ENCODE assay signal across 7 mouse cellular contexts in genomic region chr1:161035786-161036404, GRCm38 (mm10). TPM values are rescaled to one million over a fixed set of nuclear protein-coding genes. Genes with fewer than 3 reads are reported as not detected.
DNase-seq lines count a peak whose midpoint lies in the region; ATAC-seq and TF ChIP-seq lines count a peak whose summit lies in the region.

No protein-coding gene starts in this region.

- no peak for ATAC-seq in hindbrain, embryonic 11.5 days (ENCODE audit: low FRiP score)
- no peak for ATAC-seq in liver, embryonic 14.5 days (ENCODE audit: insufficient read depth)

- H3K4me2 ChIP-seq in hindbrain, embryonic 11.5 days (replicated peaks; ENCODE audit: low read depth, low read length) = peak overlapping the region; percentile 76
- H3K4me2 ChIP-seq in liver, embryonic 14.5 days (ENCODE audit: low read depth) = peak overlapping the region; percentile 85

- no peaks in the 10 kb centered on the region for H3K27me3 ChIP-seq in thymus, adult 2 months (ENCODE audit: control insufficient read depth, insufficient read depth, low read length)
- no peaks in the 10 kb centered on the region for H3K27me3 ChIP-seq in hindbrain, embryonic 11.5 days (ENCODE audit: control insufficient read depth, insufficient read depth, low read length)
- no peaks in the 10 kb centered on the region for H3K27me3 ChIP-seq in liver, embryonic 14.5 days (ENCODE audit: control insufficient read depth, insufficient read depth, low read length)

- peaks cover 4% of the 10 kb centered on the region; the same call in 1 of the 2 replicates for H3K4me1 ChIP-seq in thymus, adult 2 months (replicated peaks; ENCODE audit: control insufficient read depth, insufficient read depth, low read length)
- no peaks in the 10 kb centered on the region for H3K4me1 ChIP-seq in hindbrain, embryonic 11.5 days (replicated peaks; ENCODE audit: control insufficient read depth, insufficient read depth, low read length)
- H3K4me1 ChIP-seq in liver, embryonic 14.5 days (replicated peaks; ENCODE audit: control insufficient read depth in 2 of 2, insufficient read depth in 2 of 2, low read length in 1 of 2) = peaks cover 12 to 13% of the 10 kb centered on the region in 2 experiments
- H3K4me1 ChIP-seq in olfactory bulb, adult 2 months (ENCODE audit: control insufficient read depth, insufficient read depth, low read length) = no peaks in the 10 kb centered on the region

- no peak for TF ChIP-seq EP300 in liver, embryonic 14.5 days (IDR thresholded peaks at IDR 0.05; ENCODE audit: low read depth)

- H3K9me3 ChIP-seq in hindbrain, embryonic 11.5 days (ENCODE audit: control insufficient read depth, low read length) = no peaks in the 10 kb centered on the region
- H3K9me3 ChIP-seq in liver, embryonic 14.5 days (ENCODE audit: control insufficient read depth, low read length) = no peaks in the 10 kb centered on the region

- no peak for TF ChIP-seq CTCF in thymus, adult 2 months (IDR thresholded peaks at IDR 0.05; ENCODE audit: borderline replicate concordance, control insufficient read depth, extremely low read depth, insufficient read depth, low read length, poor library complexity)
- no peak for TF ChIP-seq CTCF in liver, embryonic 14.5 days (IDR thresholded peaks at IDR 0.05; ENCODE audit: low read depth)
- TF ChIP-seq CTCF in olfactory bulb, adult 2 months (IDR thresholded peaks at IDR 0.05; ENCODE audit: insufficient read depth, low read depth, low read length) = no peak

- peak overlapping the region; percentile 10; the same call in 1 of the 2 replicates for H3K4me3 ChIP-seq in thymus, adult 2 months (ENCODE audit: control insufficient read depth, insufficient read depth, low read length)
- H3K4me3 ChIP-seq in hindbrain, embryonic 11.5 days (ENCODE audit: low read depth, low read length) = peak overlapping the region; percentile 62
- peak overlapping the region; percentile 84 to 89 for H3K4me3 ChIP-seq in liver, embryonic 14.5 days (ENCODE audit: insufficient read depth in 1 of 2, low read depth in 2 of 2, low read length in 2 of 2)
- H3K4me3 ChIP-seq in olfactory bulb, adult 2 months (ENCODE audit: insufficient read depth, low read depth, low read length) = peak overlapping the region; percentile 79

- 3% methylated on average over 6 of the region's 6 CpGs for WGBS in thymus, adult 2 months
- 0% methylated on average over 6 of the region's 6 CpGs for WGBS in hindbrain, embryonic 11.5 days
- under 1% methylated on average over 6 of the region's 6 CpGs for WGBS in liver, embryonic 14.5 days (ENCODE audit: insufficient replicate concordance)
- WGBS in olfactory bulb, adult 2 months = under 1% methylated on average over 6 of the region's 6 CpGs

- peaks cover 32% of the 10 kb centered on the region for H3K36me3 ChIP-seq in thymus, adult 2 months (ENCODE audit: control insufficient read depth, insufficient read depth, low read length)
- no peaks in the 10 kb centered on the region for H3K36me3 ChIP-seq in hindbrain, embryonic 11.5 days (ENCODE audit: control insufficient read depth, insufficient read depth, low read length)
- H3K36me3 ChIP-seq in liver, embryonic 14.5 days (replicated peaks; ENCODE audit: control insufficient read depth, insufficient read depth, low read depth) = peaks cover 39% of the 10 kb centered on the region

- H3K27ac ChIP-seq in thymus, adult 2 months (ENCODE audit: control insufficient read depth, insufficient read depth, low read length) = no peak overlapping the region
- H3K27ac ChIP-seq in hindbrain, embryonic 11.5 days (ENCODE audit: low read depth, low read length) = peak overlapping the region; percentile 82
- peak overlapping the region; percentile 98 for H3K27ac ChIP-seq in liver, embryonic 14.5 days
- peak overlapping the region; percentile 88 for H3K27ac ChIP-seq in olfactory bulb, adult 2 months (ENCODE audit: insufficient read depth, low read depth, low read length)

- TF ChIP-seq POLR2A in thymus, adult 2 months (IDR thresholded peaks at IDR 0.05; ENCODE audit: control insufficient read depth, extremely low read depth, insufficient read depth, low read length, poor library complexity) = no peak
- TF ChIP-seq POLR2A in olfactory bulb, adult 2 months (IDR thresholded peaks at IDR 0.05; ENCODE audit: insufficient read depth, low read depth, low read length) = no peak

- H3K9ac ChIP-seq in hindbrain, embryonic 11.5 days (ENCODE audit: low read depth, low read length) = peak overlapping the region; percentile 91
- peak overlapping the region; percentile 95 for H3K9ac ChIP-seq in liver, embryonic 14.5 days (replicated peaks)

- DNase-seq in thymus, adult 2 months = no peak
- no peak for DNase-seq in thymus, adult 18-20 months
- DNase-seq in cerebellum, adult 9-11 months = peak; percentile 51
- peak; percentile 52 for DNase-seq in hindbrain, embryonic 11.5 days (ENCODE audit: low spot score)
- no peak for DNase-seq in liver, embryonic 14.5 days (ENCODE audit: low read depth in 3 of 3, low spot score in 3 of 3)
- DNase-seq in frontal cortex, postnatal 14 days (ENCODE audit: low spot score in 2 of 2) = no peak

RNA-seq across cellular contexts. Expression of gene Zbtb37, which starts 1.2 kb away (rescaled TPM):
- 3.9 and 4.2 TPM in 2 replicates for polyA plus RNA-seq in thymus, adult 2 months (2012; rRNA removed)
- 8.6 and 15.1 TPM in 2 replicates for polyA plus RNA-seq in hindbrain, embryonic 11.5 days (2014; fragmentation: Nextera tagmentation; extraction: Ambion mirVana)
- polyA plus RNA-seq in liver, embryonic 14.5 days (2012; rRNA removed) = 0.49 and 0.73 TPM in 2 replicates
- polyA plus RNA-seq in liver, embryonic 14.5 days (2014; fragmentation: Nextera tagmentation; extraction: Ambion mirVana) = 1.8 TPM in 2 replicates
- polyA plus RNA-seq in olfactory bulb, adult 2 months (2012; ENCODE audit: insufficient read depth, insufficient read length, low replicate concordance, missing spikeins) = not detected in 2 replicates

RNA-seq across cellular contexts. Expression of gene Dars2, which starts 34.6 kb away (rescaled TPM):
- 11.1 and 13.6 TPM in 2 replicates for polyA plus RNA-seq in thymus, adult 2 months (2012; rRNA removed)
- polyA plus RNA-seq in hindbrain, embryonic 11.5 days (2014; fragmentation: Nextera tagmentation; extraction: Ambion mirVana) = 43.2 and 51.5 TPM in 2 replicates
- 14.6 and 18.2 TPM in 2 replicates for polyA plus RNA-seq in liver, embryonic 14.5 days (2012; rRNA removed)
- polyA plus RNA-seq in liver, embryonic 14.5 days (2014; fragmentation: Nextera tagmentation; extraction: Ambion mirVana) = 37.2 and 37.7 TPM in 2 replicates
- polyA plus RNA-seq in olfactory bulb, adult 2 months (2012; ENCODE audit: insufficient read depth, insufficient read length, low replicate concordance, missing spikeins) = not detected in 2 replicates

RNA-seq across cellular contexts. Expression of gene Cenpl, which starts 34.6 kb away (rescaled TPM):
- 9.5 and 10.2 TPM in 2 replicates for polyA plus RNA-seq in thymus, adult 2 months (2012; rRNA removed)
- polyA plus RNA-seq in hindbrain, embryonic 11.5 days (2014; fragmentation: Nextera tagmentation; extraction: Ambion mirVana) = 36.5 and 38.8 TPM in 2 replicates
- polyA plus RNA-seq in liver, embryonic 14.5 days (2012; rRNA removed) = 8.7 and 14.5 TPM in 2 replicates
- polyA plus RNA-seq in liver, embryonic 14.5 days (2014; fragmentation: Nextera tagmentation; extraction: Ambion mirVana) = 36.5 and 39.0 TPM in 2 replicates
- polyA plus RNA-seq in olfactory bulb, adult 2 months (2012; ENCODE audit: insufficient read depth, insufficient read length, low replicate concordance, missing spikeins) = not detected in 2 replicates

RNA-seq across cellular contexts. Expression of gene Serpinc1, which starts 57.5 kb away (rescaled TPM):
- polyA plus RNA-seq in thymus, adult 2 months (2012; rRNA removed) = 3.5 and 11.1 TPM in 2 replicates
- 1.7 and 2.0 TPM in 2 replicates for polyA plus RNA-seq in hindbrain, embryonic 11.5 days (2014; fragmentation: Nextera tagmentation; extraction: Ambion mirVana)
- 224 and 309 TPM in 2 replicates for polyA plus RNA-seq in liver, embryonic 14.5 days (2012; rRNA removed)
- 511 and 546 TPM in 2 replicates for polyA plus RNA-seq in liver, embryonic 14.5 days (2014; fragmentation: Nextera tagmentation; extraction: Ambion mirVana)
- not detected in 2 replicates for polyA plus RNA-seq in olfactory bulb, adult 2 months (2012; ENCODE audit: insufficient read depth, insufficient read length, low replicate concordance, missing spikeins)

Comparison
In these comparisons a context has a peak if more than half of its experiments do, and no peak if none do; other contexts are left out.
1. DNase-seq: peak in cerebellum, adult 9-11 months (single experiment) and hindbrain, embryonic 11.5 days (single experiment); none in thymus, adult 2 months (single experiment), thymus, adult 18-20 months (0 of 2), liver, embryonic 14.5 days (0 of 3) and frontal cortex, postnatal 14 days (0 of 2).
2. H3K4me3 ChIP-seq: peak in every context shown above with its lines; median percentile 86 in liver, embryonic 14.5 days; 79 in olfactory bulb, adult 2 months; 62 in hindbrain, embryonic 11.5 days; 10 in thymus, adult 2 months.